Mouse (Mus musculus): ENCODE data around the gene Slc38a9. TPM values are rescaled to one million over a fixed set of nuclear protein-coding genes. Genes with fewer than 3 reads are reported as not detected.

Slc38a9 gene
- total RNA-seq, 2 experiments from 2014 or later = 5.6 to 8.4 TPM

DNA sequence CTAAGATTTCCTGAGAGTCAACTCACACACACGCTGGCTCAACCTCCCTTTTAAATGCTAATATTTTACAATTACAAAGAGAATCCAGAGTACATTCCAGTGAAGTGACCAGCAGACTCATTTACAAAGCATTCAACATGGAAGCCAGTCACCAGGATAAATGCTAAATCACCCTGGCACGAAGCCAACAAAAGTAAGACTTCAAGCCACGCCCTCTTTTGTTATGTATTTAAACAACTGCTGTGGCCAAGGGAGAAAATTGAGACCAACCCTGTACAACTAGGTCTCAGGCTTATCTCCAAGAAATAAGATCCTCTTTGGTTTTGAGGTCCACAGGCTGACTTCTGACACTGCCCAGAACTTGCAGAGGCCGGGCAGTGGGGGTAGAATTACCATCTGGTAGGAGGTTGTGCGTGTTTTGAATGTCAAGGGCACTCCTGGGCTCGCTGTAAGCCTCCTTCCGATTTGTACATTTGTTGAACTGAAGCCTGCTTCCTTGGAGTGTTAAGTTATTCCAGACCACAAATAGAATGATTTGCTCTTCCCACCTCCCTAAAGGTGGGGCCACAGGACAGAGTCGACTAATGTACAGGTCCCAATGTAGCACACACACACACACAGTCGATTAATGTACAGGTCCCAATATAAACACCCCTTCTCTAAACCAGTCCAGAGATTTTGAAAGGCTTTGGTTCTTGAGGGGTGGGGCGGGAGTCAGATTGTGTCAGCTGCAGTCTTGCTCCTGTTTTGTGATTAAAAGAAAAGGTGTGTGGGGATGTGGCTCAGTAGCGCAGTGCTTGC, 110.2 kb downstream of the Slc38a9 start:
- DNase-seq = no peak

DNA sequence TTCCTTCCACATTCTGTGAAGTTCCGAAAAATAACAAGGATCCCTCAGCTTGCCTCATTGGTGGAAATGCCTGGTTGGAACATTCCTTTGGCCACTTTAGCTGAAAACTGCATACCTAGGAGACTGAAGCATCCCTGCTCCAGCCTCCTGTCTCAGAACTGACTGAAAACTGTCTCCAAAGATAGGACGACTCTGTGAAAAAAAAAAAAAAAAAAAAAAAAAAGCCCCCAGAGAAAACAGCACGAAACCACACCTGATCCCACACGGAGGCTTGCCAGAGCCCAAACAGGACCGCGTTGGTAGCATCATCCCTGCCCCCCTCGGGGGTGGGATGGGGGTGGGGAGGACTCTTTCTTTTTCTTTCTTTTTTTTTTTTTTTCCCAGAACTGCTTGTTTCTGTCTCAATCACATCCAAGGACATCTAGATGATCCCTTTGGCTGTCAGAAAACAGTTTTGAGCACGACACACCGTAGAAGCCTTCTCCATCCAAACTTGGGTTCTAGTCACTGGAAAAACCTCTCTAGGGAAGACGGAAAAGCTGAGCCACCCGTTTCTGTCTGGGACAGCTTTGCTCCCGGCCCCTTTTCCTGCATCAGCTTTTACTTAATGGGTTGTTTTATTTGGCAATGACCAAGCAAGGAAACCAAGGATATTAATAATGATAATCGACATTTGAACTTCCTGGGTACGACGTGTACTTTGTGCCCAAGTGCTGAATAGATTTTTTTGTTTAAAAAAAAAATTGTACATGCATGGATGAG, 111.1 kb downstream of the Slc38a9 start:
- no peak for DNase-seq

DNA sequence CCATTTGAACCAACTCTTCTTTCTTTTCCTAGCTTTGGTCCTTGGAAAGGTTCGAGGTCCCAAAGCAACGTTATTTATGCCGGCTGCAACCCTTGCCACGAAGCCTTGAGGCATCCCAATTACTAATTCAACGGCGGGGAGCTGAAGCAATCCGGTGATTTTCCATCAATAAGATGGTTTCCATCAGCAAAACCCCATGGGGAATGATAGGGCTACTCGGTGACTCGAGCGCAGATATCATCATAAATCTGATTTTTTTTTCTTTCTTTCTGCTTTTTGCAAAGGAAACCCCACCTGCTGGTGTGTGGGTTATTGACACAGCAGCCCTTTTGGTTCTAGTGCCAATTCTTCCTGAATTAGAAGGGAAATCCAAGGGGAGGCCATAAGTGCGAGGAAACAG, 111.7 kb downstream of the Slc38a9 start:
- DNase-seq = no peak

- DNase-seq = no peak
Measured at GRCm38 (mm10) chr13:112772861-112773260, 112.3 kb downstream of the Slc38a9 start.

GRCm38 (mm10) chr13:112773991-112774675, 113.6 kb downstream of the Slc38a9 start:
- no peak for DNase-seq

GRCm38 (mm10) chr13:112775856-112776255, 115.3 kb downstream of the Slc38a9 start:
- DNase-seq = no peak

GRCm38 (mm10) chr13:112778407-112778806, 117.9 kb downstream of the Slc38a9 start:
- DNase-seq = no peak

- no peak for DNase-seq
Measured at GRCm38 (mm10) chr13:112785305-112785704, 124.8 kb downstream of the Slc38a9 start.

DNA sequence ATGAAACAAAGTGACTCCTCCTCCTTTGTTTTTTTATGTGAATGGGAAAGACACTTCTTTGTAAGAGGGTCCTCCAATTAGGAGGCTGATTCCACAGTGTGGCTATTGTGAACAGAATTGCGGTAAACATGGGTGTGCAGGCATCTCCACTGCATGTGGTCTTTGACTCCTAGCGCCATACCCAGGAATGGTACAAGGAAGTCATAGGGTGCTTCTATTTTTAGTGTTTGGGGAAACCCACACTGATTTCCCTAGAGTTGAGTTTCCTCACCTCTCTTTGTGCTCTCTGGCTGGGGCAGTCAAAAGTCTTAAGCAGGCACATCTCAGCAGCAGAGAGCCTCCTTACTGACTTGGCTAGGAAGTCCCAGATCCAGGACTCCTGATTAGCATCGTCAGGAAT, 125.6 kb downstream of the Slc38a9 start:
- no peak for DNase-seq

DNA sequence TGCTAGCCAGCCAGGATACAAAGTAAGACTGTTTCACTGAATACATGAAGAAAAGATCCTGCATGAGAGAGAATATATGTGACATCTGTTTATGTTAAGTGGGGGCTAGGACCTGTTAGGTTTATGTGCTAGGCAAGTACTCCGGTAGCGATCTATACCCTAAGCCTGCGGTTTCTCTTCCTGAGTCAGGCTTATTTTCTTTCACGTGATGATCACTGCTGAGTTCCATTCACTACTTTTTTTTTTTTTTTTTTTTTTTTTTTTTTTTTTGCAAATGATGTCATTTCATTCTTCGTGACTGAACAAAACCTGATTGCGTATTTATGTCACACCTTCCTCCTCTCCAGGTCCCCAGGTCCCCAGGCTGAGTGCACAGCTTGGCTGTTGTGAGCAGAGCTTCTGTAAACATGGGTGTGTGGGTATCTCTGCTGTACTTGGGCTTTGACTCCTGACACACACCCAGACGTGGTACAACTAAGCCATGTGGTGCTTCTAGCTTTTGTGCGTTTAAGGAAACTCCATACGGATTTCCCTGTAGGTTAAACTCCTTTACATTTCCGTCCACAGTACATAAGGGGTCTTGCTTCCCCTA, 126.5 kb downstream of the Slc38a9 start:
- no peak for DNase-seq

Other genes with a start within 250 kb of the Slc38a9 start
- 100 to 1,000 TPM; 129 to 145 TPM for gene Il6st, start 196.7 kb upstream of the Slc38a9 start, total RNA-seq (2021)
- under 1 TPM; 0.07 to 0.14 TPM for gene Il31ra, start 66.4 kb upstream of the Slc38a9 start, total RNA-seq (2021)
- under 1 TPM; 0.11 to 0.12 TPM for gene Ddx4, start 8.3 kb upstream of the Slc38a9 start, total RNA-seq (2021)
- 10 to 100 TPM; 78.3 to 89.9 TPM for gene Plpp1, start 140.0 kb downstream of the Slc38a9 start, total RNA-seq (2021)